29 mouse cellular contexts compared by ENCODE assay signal in the genomic region with DNA sequence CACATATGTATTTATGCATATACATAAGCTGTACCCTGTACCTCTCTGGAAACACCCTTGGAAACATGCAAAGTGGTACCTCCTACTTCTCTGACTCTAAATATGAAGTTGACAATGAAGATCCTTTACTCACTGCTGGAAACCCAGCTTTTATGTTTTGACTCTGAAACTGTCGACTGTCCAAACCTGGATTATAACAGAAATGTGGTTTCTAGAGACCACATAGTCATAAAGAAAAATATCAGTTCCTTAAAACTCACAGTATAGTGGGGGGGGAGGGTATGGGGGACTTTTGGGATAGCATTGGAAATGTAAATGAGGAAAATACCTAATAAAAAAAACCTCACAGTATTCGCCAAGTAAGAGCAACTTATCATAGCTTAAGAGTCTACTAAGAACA.
"Had no signal": no experiment of that assay in that cellular context is flagged by ENCODE, and none has a peak within 500 bp of the region (broad histone marks: within the 10 kb centered on the region; RNA-seq: fewer than 3 reads in every experiment).

No protein-coding gene starts in this region.

- H3K27me3 ChIP-seq: heart, embryonic 12.5 days; hindbrain, embryonic 12.5 days; intestine, embryonic 15.5 days; liver, embryonic 13.5 days; liver, embryonic 15.5 days had no signal

- H3K4me1 ChIP-seq: heart, embryonic 10.5 days; heart, embryonic 12.5 days; hindbrain, embryonic 10.5 days; hindbrain, embryonic 12.5 days; intestine, embryonic 15.5 days; kidney, embryonic 15.5 days; limb, embryonic 10.5 days; limb, embryonic 12.5 days; liver, embryonic 13.5 days; liver, embryonic 15.5 days had no signal

- H3K4me2 ChIP-seq: heart, embryonic 12.5 days; hindbrain, embryonic 12.5 days; hindbrain, embryonic 14.5 days; intestine, embryonic 15.5 days; kidney, embryonic 15.5 days; limb, embryonic 12.5 days; liver, embryonic 11.5 days; liver, embryonic 13.5 days; liver, embryonic 15.5 days had no signal

- DNase-seq: gastrocnemius, adult 2 months; gastrocnemius, postnatal 14 days; gastrocnemius, postnatal 36 days; heart, adult 18-20 months; heart, postnatal 10 days; heart, postnatal 4 days; kidney, adult 11 months; kidney, adult 2 months; kidney, adult 9 months; kidney, postnatal 14 days; kidney, postnatal 36 days; layer of hippocampus, adult 9-11 months; layer of hippocampus, postnatal 36 days; liver; liver, embryonic 13.5 days had no signal

- H3K27ac ChIP-seq: gastrocnemius, adult 2 months; heart, embryonic 10.5 days; hindbrain, embryonic 10.5 days; hindbrain, embryonic 12.5 days; hindbrain, embryonic 14.5 days; intestine, embryonic 15.5 days; kidney, embryonic 15.5 days; kidney, postnatal 0 days; limb, embryonic 10.5 days; limb, embryonic 12.5 days; liver, embryonic 13.5 days; liver, embryonic 15.5 days had no signal

- H3K4me3 ChIP-seq: gastrocnemius, adult 2 months; heart, embryonic 10.5 days; heart, embryonic 12.5 days; hindbrain, embryonic 10.5 days; hindbrain, embryonic 12.5 days; intestine, embryonic 15.5 days; kidney, embryonic 15.5 days; limb, embryonic 10.5 days; limb, embryonic 12.5 days; liver, embryonic 13.5 days; liver, embryonic 15.5 days had no signal

- H3K36me3 ChIP-seq: heart, embryonic 10.5 days; heart, embryonic 12.5 days; hindbrain, embryonic 10.5 days; hindbrain, embryonic 12.5 days; intestine, embryonic 15.5 days; kidney, embryonic 15.5 days; limb, embryonic 10.5 days; limb, embryonic 12.5 days; liver, embryonic 13.5 days; liver, embryonic 15.5 days had no signal

- H3K9me3 ChIP-seq: heart, embryonic 10.5 days; heart, embryonic 12.5 days; hindbrain, embryonic 10.5 days; hindbrain, embryonic 12.5 days; intestine, embryonic 15.5 days; kidney, embryonic 15.5 days; limb, embryonic 10.5 days; limb, embryonic 12.5 days; liver, embryonic 13.5 days; liver, embryonic 15.5 days had no signal

- ATAC-seq: hindbrain, embryonic 16.5 days; inflammation-experienced regulatory T-cells, adult 6 months; intestine, embryonic 15.5 days had no signal

- H3K9ac ChIP-seq: heart, embryonic 12.5 days; hindbrain, embryonic 12.5 days; hindbrain, embryonic 14.5 days; intestine, embryonic 15.5 days; kidney, embryonic 15.5 days; limb, embryonic 12.5 days; liver, embryonic 13.5 days; liver, embryonic 15.5 days had no signal
